Mouse (Mus musculus) ovary, adult 18-20 months (tissue): Measurements from ENCODE around the gene Trim3.

ENCODE experiments used
- DNase-seq: peaks from one replicate; pipeline ENCODE4 v3.0.0; 2022; ENCODE audit warnings: low spot score, mixed read lengths

The Trim3 gene

GRCm38 (mm10) chr7:105633127-105633800 lies at the start of gene Trim3:
Trim3 (minus strand) TSS chr7:105633571.
- peak; percentile 88 for DNase-seq

- DNase-seq: peak; percentile 68
Measured at GRCm38 (mm10) chr7:105650639-105651435, 17.5 kb upstream of the Trim3 start, which contains the start of gene Dnhd1. Dnhd1 (plus strand) TSS chr7:105650827.

GRCm38 (mm10) chr7:105641936-105642335 lies 8.6 kb upstream of the Trim3 start:
- DNase-seq: no peak

DNA sequence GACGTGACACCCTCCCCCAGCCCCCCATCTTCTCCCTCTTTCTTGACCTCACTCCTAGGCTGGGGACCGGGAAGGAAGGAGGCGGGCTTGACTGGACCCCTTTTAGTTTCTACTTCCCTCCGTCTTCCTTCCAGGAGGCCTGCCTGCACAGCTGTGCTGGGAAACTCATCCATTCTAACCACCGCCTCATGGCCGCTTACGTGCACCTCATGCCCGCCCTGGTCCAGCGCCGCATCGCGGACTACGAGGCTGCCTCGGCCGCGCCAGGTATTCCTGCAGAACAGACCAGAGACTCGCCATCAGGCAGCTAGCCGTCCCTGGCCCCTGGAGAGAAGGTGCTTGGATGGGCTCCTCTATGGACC lies 7.5 kb upstream of the Trim3 start:
- no peak for DNase-seq

- peak; percentile 97 for DNase-seq
Measured at GRCm38 (mm10) chr7:105640233-105640893, 7.0 kb upstream of the Trim3 start, which contains the start of the genes Arfip2 and Gm45799. Arfip2 (minus strand) TSS chr7:105640416. Gm45799 (plus strand) TSS chr7:105640552.

- no peak for DNase-seq
Measured at GRCm38 (mm10) chr7:105639756-105640155, 6.4 kb upstream of the Trim3 start, which contains the start of gene Timm10b. Timm10b (plus strand) TSS chr7:105640056.

DNA sequence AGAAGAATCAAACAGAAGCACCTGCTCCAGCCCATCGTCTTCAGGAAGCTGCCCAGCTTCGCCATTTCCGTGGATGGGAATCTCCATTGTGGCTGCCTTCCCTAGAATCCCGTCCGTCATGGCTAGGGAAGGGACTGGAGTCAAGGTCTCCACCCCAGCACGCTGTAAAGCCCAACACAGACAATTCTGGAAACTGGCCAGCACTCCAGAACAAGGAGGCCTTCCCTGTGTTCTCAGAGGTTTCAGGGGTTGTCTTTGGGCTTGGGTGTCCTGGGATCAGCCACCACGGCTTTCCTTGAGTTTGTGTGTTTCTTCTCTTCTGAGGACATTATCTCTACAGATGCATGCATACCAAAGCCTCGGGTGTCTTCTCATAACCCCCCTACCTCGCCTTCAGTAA lies 5.9 kb upstream of the Trim3 start:
- DNase-seq: no peak

- DNase-seq: no peak
Measured at GRCm38 (mm10) chr7:105638776-105639175, 5.4 kb upstream of the Trim3 start.

GRCm38 (mm10) chr7:105635726-105636125 lies 2.4 kb upstream of the Trim3 start:
- DNase-seq: no peak

GRCm38 (mm10) chr7:105634272-105634920 lies 1.0 kb upstream of the Trim3 start:
- DNase-seq: no peak

GRCm38 (mm10) chr7:105633801-105634135 lies 397 bp upstream of the Trim3 start:
- no peak for DNase-seq

DNA sequence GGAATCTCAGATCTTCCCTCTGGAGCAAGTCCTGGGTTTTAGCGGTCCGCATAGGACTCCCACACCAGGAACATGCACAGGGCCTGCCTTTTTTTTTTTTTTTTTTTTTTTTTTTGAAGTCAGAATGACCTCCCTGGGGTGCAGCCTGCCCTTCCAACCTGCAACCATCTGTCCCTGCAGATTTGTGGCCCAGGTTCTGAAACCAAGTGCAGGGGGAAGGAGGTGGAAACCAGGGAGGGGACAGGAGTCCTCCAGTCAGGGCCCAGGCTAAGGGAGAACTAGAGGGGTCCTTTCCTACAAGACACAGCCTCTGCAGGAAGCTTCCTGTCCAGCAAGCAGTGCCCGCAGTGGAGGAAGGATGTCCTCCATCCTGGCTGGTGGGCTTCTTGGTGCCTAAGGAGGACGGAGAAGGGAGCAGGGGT lies 809 bp downstream of the Trim3 start:
- no peak for DNase-seq

DNA sequence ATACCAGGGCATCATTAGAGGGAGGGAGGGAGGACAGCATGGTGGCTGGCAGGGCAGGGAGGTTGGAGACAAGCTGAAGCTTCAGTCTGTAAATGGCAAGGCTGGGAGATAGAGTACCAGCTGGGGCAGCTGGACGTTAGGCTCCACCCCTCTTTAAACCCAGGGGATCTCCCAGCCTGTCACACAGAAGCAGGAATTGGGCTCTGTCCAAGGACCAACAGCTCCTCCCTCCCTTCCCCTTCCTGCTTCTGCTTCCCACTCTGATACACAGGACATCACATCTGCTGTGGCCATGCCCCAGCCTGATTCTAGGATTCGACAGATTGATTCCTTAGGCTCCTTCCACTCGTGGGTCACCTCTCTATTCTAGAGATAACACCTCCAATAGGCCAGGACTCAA lies 4.7 kb downstream of the Trim3 start:
- no peak for DNase-seq

DNA sequence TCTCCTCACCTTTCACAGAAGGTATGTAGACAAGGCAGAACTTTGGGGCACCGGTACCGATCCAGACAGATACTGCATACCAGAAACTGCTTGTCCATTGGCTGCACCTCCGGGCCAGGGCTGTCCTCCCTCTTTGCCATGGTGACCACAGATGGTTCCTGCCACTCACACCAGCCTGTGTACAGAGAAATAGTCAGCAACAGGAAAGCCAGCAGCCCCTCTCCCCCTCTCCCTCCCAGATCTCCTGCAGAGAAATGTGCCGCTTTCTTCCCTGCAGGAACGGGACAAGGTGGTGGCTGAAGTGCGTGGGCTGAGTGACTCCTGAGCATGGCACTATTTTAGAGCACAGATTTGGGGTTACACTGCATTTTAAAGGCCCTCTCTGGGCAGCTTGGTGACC lies 8.0 kb downstream of the Trim3 start:
- no peak for DNase-seq

GRCm38 (mm10) chr7:105621646-105622292 lies 11.6 kb downstream of the Trim3 start:
- no peak for DNase-seq

DNA sequence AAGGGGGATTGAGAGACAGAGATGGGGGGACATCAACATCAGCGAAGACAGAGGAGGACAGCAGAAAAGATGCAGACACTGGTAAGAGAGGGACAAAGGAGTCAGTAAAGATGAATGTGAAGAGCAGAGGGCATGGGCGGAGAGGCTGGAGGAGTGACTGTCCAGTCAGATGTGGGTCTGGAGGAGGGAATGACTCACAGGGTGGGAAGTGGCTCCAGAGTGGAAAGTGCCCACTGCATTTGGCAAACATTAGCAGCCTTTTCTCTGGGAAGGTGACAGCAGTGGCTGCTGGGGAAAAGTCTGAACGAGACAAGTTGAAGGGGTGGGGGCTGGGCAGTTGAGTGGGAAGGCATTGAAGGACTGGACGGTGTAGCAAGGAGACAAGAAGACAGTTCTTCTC lies 12.3 kb downstream of the Trim3 start:
- DNase-seq: no peak

DNA sequence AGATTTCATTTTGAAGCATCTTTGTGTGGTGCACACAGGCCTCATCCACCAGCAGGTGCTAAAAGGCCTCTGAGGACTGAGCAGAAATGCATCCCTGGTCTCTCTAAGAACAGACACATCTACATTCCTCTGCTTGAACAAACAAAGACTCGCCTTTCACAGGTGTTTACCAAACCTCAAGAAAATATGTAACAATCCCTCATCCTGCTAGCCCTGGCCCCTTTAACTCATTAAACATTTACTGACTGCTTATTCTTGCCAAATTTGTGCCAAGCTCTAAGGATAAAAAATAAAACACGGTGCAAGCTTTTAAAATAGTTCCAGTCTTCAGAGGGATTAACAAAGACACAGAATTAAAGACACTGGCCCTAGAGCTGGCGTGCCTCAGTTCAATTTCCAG lies 13.7 kb downstream of the Trim3 start:
- DNase-seq: no peak

DNA sequence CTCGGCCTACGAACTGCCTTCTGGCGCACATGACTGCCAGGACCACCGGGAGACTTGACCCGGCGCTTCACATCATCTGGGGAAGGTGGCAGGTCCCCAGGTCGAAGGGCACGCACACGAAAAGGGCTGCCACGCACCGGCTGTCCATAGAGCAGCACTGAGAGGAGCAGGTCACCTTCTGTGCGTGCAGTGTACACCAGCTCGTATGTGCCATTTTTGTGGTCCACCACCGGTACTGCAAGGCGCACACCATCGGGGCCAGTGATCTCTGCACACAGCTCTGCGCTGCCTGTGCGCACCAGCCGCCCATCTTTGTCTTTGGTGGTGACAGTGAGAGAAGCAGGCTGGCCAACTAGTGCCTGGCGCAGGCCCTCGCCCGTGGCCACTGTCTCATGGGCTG lies 15.6 kb downstream of the Trim3 start:
- DNase-seq: no peak

DNA sequence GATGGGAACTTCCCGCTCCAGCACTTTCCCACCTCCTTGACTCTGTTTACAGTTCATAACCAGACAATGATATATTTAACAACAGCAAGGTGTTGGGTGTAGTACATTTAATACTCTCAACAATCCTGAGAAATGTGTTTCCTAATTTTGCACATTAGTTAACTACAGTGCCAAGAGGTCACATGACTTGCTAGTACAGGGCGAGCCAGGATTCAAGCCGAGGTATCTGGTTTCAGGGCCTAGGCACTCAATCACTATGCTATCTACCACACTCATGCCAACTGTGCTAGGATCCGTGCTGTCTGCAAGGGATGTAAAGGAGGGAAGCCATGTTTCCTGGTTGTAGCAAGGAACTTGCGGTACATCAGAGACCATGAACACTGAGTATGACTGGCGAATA lies 16.8 kb downstream of the Trim3 start:
- DNase-seq: no peak

GRCm38 (mm10) chr7:105615720-105616119 lies 17.7 kb downstream of the Trim3 start:
- no peak for DNase-seq

GRCm38 (mm10) chr7:105614400-105614799 lies 19.0 kb downstream of the Trim3 start:
- DNase-seq: no peak

DNA sequence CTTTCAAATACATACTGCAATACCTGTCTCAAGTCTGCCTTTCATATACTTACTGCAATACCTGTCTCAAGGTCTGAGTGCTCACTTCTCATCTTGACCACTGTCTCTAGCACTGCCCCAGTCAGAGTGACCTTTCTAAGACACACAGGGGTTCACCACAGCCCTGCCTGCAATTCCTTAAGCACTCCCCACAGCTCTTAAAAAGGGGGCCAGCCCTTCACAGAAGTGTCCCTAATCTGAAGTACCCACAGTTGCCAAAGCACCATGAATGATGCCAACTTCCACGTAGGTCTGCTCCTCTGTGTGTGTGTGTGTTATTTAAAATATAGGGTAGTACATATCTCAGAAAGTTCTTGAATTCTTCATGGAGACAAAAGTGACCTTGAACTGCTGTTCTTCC lies 21.6 kb downstream of the Trim3 start:
- no peak for DNase-seq
